Mouse (Mus musculus) adrenal gland, postnatal 10 days (tissue): ENCODE measurements around the gene Hoxa11. TPM values are rescaled to one million over a fixed set of nuclear protein-coding genes. Genes with fewer than 3 reads are reported as not detected.

Experiments
- DNase-seq: peaks from one replicate; pipeline ENCODE4 v3.0.0; 2021; ENCODE audit warnings: mixed read lengths
- total RNA-seq, 2 experiments: library from RNA; stranded (reverse); gene quantifications; 2 replicates each; pipeline ENCODE4 v1.2.3; 2021

Hoxa11 gene
- total RNA-seq, 2 experiments from 2014 or later = not detected

GRCm38 (mm10) chr6:52232984-52233545, 12.5 kb downstream of the Hoxa11 start:
- no peak for DNase-seq

DNA sequence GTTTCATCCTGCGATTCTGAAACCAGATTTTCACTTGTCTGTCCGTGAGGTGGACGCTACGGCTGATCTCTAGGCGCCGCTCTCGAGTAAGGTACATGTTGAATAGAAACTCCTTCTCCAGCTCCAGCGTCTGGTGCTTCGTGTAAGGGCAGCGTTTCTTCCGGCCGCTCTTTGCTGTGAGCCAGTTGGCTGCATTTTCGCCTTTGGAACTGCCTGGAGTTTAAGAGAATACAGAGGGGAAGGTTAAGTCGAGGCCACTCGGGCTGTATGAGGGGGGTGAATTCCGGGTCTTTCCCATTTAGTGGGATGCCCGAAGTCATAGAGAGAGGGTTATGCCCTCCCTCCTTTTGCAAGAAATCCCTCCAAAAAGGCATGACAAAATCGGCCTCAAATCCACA, 13.0 kb downstream of the Hoxa11 start:
- no peak for DNase-seq

DNA sequence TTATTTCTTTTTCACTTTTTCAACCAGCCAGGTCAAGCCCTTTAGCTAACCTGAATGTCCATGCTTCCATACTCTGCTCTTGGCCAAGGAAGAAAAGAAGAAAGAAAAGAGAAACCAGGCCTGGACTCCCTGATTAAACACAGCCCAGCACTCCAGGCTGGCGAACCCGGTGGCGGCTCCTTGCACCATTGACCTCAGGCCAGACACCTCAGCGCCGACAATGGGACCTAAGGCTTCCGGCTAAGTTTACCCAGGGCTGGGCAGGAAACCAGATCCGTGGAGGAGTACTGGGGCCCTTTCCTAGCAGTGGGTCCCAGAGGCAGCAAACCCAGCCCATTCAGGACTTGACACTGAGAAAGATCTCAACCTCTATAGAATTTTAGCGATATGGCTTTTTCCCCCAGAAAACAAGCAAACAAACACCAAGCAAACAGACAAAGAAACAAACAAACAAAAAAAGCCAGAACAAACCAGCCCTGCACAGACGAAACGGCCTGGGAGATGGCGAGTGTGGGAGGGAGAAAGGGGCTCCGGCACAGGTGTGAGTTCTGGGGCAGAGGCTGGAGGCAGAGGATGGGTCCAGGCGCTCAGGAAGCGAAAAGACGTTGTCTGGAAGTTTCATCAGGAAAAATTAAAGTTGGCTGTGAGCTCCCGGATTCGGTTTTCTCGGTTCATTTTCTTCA, 13.6 kb downstream of the Hoxa11 start:
- no peak for DNase-seq

DNA sequence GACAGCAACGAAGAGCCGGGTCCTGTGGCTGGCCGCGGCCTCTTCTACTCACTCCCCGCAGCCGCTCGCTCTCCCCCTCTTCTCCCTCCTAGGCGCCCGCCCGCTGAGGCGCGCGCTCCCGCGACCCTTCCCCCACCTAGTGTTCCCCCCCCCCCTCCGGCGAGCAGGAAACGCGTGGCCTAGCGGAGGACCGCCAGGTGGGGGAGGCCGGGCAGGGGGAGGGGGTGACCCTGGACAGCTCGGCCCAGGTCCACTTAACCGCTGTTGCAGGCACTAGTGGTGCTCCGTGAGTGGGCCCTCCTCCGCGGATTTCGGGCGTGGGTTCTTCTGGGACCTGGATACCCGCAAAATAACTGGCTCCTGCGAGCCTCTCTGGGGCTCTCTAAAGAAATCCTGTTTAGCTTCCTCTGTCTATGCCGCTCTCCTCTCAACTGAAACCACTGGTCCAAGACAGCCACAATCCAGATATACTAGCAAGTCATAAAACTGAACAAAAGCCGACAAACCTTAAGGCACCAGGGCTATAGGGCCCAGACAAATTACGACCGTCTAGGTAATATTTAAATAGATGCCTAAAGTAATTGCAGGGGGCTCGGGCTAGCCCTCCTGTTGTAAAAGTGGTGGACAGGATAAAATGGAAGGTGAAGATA, 15.0 kb downstream of the Hoxa11 start, which contains the start of gene Hoxa9:
Gene Hoxa9 (minus strand): TSS at position 574 of the 650 bp plus-strand sequence.
- no peak for DNase-seq

- no peak for DNase-seq
These were observed 15.8 kb downstream of the Hoxa11 start for GRCm38 (mm10) chr6:52229558-52230416.

GRCm38 (mm10) chr6:52228475-52229465, 16.8 kb downstream of the Hoxa11 start:
- DNase-seq = no peak

- DNase-seq = no peak
These were observed 18.0 kb downstream of the Hoxa11 start for GRCm38 (mm10) chr6:52227470-52228222.

- DNase-seq = peak; percentile 68
These were observed 18.9 kb downstream of the Hoxa11 start for GRCm38 (mm10) chr6:52226569-52227257.

- DNase-seq = peak; percentile 80
These were observed 19.7 kb downstream of the Hoxa11 start for GRCm38 (mm10) chr6:52225612-52226568.

GRCm38 (mm10) chr6:52224895-52225611, 20.6 kb downstream of the Hoxa11 start:
- no peak for DNase-seq

GRCm38 (mm10) chr6:52223939-52224760, 21.5 kb downstream of the Hoxa11 start:
- DNase-seq = no peak

GRCm38 (mm10) chr6:52222729-52223128, 22.9 kb downstream of the Hoxa11 start:
- no peak for DNase-seq

DNA sequence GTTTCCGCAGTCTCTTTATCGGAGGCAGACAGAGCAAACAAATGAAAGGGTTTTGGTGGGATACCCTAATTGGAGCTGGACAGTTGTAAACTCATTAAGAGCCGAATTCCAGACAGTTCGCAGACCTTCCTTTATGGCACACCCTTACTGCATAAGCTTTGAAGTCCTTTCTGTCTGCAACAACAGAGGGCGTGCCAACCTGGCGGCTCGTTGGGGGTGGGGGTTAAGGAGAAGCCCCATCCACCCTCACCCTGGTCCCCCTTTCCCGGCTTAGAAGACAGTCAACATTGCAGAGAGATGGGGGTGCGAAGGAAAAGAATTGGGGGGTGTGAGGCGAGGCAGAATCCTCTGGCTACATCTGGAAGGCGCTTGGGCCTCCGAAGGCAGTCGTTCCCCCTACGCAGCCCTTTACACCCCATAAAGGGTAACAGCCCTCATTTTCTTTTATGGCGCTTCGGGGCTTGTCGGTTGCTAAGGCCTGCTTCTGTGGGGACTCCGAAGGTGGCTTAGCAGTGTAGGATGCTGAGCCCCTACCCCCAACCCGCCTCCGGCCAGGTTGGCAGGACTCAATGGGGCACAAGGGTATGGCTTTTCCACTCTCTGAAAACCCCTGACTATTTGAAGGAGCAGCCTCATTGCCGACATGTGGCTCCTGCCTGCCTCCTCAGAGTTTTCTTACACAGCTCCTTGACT, 23.5 kb downstream of the Hoxa11 start:
- peak; percentile 43 for DNase-seq

GRCm38 (mm10) chr6:52221337-52221992, 24.1 kb downstream of the Hoxa11 start, which contains the start of gene Hoxa7:
Hoxa7 (minus strand) TSS chr6:52221854.
- DNase-seq = peak; percentile 94

DNA sequence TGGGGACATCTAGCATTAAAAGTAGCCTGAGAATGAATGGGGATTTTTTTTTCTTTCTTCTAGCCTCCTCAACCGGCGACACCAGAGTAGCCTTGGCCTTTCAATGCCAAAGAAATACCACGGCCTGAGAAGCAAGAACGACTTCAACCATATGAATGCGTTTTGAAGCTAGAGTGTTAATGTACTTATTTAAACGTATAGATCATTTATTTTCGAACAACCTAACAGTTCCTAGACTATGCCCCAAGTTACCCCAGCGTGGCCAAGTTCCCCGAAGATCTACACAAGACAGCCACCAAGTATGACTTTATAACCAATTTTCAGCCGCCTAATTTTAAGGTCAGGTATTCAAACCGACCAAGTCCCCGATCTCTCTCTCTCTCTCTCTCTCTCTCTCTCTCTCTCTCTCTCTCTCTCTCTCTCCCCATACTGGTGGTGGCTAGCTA, 24.7 kb downstream of the Hoxa11 start:
- DNase-seq = no peak
